Mouse (Mus musculus) spleen, adult 18-20 months (tissue): Measurements from ENCODE around the gene Plxnb1.

ENCODE experiments used
- DNase-seq, 2 experiments: peaks; one replicate each; pipeline ENCODE4 v3.0.0; 2022; ENCODE audit warnings: mixed read lengths in 2 of 2

The Plxnb1 gene

DNA sequence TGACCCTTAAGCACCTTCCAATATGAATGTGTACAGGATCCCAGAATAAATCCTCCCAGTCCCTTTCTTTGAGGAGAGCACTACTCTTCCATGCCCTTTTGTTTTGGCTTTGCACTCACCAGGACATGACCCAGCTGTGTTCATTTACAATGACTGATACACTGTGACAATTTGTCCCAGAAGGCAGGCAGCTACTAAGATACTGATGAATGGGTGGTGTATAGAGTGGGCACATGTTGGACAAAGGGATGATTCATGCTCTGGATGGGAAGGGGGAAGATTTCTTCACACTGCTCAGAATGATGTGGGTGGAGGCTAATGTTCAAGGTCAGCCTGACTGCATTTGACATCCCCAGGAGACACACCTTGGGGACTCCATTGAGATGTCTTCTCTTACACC, 72.1 kb downstream of the Plxnb1 start:
- no peak for DNase-seq
